Mouse (Mus musculus) hindbrain, embryonic 11.5 days (tissue): ENCODE data around the gene Zbtb42. TPM values are rescaled to one million over a fixed set of nuclear protein-coding genes. Genes with fewer than 3 reads are reported as not detected.

ENCODE experiments used
- ATAC-seq: fragments of 200-750 bp; cut with Nextera tagmentation; 2 replicates; pipeline ENCODE4 v1.8.0; 2017; ENCODE audit warnings: mild to moderate bottlenecking, moderate TSS enrichment, moderate library complexity; ENCODE audit not compliant: low FRiP score
- DNase-seq: peaks from one replicate; pipeline ENCODE4 v3.0.0-alpha.2; 2015; ENCODE audit warnings: low spot score
- H3K27ac ChIP-seq: fragments of 300-500 bp; sonication (generic); 2 replicates; pipeline ENCODE4 v1.5.1; 2014; ENCODE audit warnings: mild to moderate bottlenecking, low read depth, low read length
- H3K27me3 ChIP-seq: fragments of 300-500 bp; sonication (generic); 2 replicates; pipeline ENCODE4 v1.6.1; 2014; ENCODE audit warnings: mild to moderate bottlenecking, low read length, moderate library complexity, mixed read lengths; ENCODE audit not compliant: control insufficient read depth, insufficient read depth
- H3K36me3 ChIP-seq: fragments of 300-500 bp; sonication (generic); 2 replicates; pipeline ENCODE4 v1.6.1; 2014; ENCODE audit warnings: mild to moderate bottlenecking, low read length, moderate library complexity, mixed read lengths; ENCODE audit not compliant: control insufficient read depth, insufficient read depth
- H3K4me1 ChIP-seq: fragments of 300-500 bp; sonication (generic); replicated peaks from 2 replicates; pipeline ENCODE4 v1.6.1; 2014; ENCODE audit warnings: low read length, mixed read lengths; ENCODE audit not compliant: control insufficient read depth, insufficient read depth
- H3K4me2 ChIP-seq: fragments of 300-500 bp; sonication (generic); replicated peaks from 2 replicates; pipeline ENCODE4 v1.6.1; 2014; ENCODE audit warnings: mild to moderate bottlenecking, low read depth, low read length
- H3K4me3 ChIP-seq: fragments of 300-500 bp; sonication (generic); 2 replicates; pipeline ENCODE4 v1.5.1; 2014; ENCODE audit warnings: low read depth, low read length
- H3K9ac ChIP-seq: fragments of 300-500 bp; sonication (generic); 2 replicates; pipeline ENCODE4 v1.6.1; 2014; ENCODE audit warnings: low read depth, low read length
- H3K9me3 ChIP-seq: fragments of 300-500 bp; sonication (generic); 2 replicates; pipeline ENCODE4 v1.6.1; 2016; ENCODE audit warnings: low read length; ENCODE audit not compliant: control insufficient read depth
- WGBS: fragments of 180-500 bp; shearing (Covaris S2); extraction: QIAGEN DNeasy Blood & Tissue Kit; methylation state at CpG from one replicate; pipeline ENCODE4 v1.1.7; 2014; 5-methylcytosine and 5-hydroxymethylcytosine counted together
- polyA plus RNA-seq: library from polyadenylated mRNA; unstranded; fragments of >200 nt; fragmentation: Nextera tagmentation; extraction: Ambion mirVana; gene quantifications from 2 replicates; pipeline ENCODE4 v1.2.1, GENCODE M21; 2014

Gene Zbtb42
- polyA plus RNA-seq, 1 experiment from 2014 or later, result 7.0 TPM

DNA sequence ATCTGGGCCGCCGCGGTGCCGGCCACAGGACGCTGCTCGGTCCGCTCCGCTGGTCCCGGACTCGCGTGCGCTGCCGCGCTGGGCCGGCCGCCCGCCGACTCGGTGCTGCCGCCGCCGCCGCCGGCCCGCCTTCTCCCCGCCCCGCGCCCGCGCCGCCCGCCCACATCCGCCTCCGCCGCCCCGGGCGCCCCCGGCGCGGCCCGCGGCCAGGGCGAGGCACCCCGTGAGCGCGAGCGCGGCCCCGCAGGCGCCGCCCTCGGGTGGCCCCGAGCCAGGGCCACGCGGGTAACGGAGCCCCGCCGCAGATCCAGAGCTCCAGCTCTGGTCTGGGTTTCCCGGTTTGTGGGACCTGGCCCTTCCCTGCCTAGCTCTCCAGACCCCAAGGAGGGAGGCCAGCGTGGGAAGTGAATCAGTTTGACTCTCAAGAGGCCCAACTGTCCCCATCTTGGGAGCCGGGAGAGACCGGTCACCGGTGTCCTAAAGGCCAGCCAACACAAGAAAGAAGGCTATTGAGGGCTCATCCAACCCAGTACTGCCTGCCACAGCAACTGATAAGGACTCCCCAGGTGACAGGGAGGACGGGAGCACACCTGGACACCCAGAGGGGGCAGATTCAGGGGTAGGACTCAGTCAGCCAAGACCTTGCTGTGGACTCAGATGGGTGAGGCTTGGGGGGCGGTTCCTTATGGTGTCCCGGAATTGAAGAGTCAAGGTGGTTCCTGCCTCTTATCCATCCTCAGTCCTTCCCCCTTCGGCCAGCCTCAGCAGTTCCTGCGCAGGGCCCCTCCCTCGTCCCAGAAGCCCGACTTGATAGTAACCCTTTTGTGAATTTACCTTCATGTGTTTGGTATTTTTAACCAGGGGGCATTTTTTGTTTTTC, 4.3 kb upstream of the Zbtb42 start, which contains the start of gene Akt1:
TSS of gene Akt1 (minus strand) at position 753 of the 880 bp plus-strand sequence.
- Histone ChIP-seq H3K4me2 (peak within 1 kb of the TSS; percentile 81), H3K27me3 (peaks cover 8% of the 10 kb centered on the region), H3K4me3 (peak within 1 kb of the TSS; percentile 98), H3K4me1 (peaks cover 18% of the 10 kb centered on the region), H3K9ac (peak within 1 kb of the TSS; percentile 100), H3K9me3 (no peaks in the 10 kb centered on the region), H3K36me3 (peaks cover 7% of the 10 kb centered on the region; the same call in 1 of the 2 replicates), H3K27ac (peak within 1 kb of the TSS; percentile 95)
- ATAC-seq (peak; percentile 11; the same call in 1 of the 2 replicates), DNase-seq (peak; percentile 68)
- under 1% methylated on average over 34 of the region's 70 CpGs for WGBS

DNA sequence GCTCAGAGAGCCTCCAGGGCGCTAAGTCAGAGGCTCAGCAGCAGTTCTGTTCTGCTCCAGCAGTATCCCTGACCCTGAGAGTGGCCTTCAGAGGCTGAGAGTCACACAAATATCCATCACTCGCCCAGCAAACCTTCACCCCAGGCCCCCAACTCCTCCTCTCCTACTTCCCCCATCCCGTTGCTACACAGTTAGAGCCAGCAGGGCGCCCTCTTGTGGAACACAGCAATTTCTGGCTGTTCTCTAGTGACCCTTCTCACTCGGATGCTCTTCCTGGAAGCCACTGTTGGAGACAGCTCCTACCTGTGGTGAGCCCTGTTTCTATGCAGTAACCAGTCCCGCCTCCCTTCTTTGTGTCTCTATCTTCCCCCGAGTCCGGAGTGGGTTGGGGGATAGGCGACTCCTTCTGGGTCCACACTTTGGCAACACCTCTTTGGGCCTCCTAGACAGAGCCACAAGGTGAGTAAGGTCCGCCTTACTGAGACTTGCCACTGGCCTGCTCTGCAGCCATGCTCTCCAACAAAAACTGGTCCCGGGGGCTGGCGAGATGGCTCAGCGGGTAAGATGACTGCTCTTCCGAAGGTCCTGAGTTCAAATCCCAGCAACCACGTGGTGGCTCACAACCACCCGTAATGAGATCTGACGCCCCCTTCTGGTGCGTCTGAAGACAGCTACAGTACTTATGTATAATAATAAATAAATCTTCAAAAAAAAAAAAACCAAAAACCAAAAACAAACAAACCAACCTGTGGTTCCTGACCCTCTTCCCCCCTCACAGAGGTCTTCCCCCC, 3.2 kb upstream of the Zbtb42 start:
- no peaks in the 10 kb centered on the region for H3K9me3 ChIP-seq
- H3K4me1 ChIP-seq, result peaks cover 19% of the 10 kb centered on the region
- peaks cover 19% of the 10 kb centered on the region for H3K27me3 ChIP-seq
- H3K27ac ChIP-seq, result peak overlapping the region; percentile 95; the same call in 1 of the 2 replicates
- no peaks in the 10 kb centered on the region for H3K36me3 ChIP-seq
- peak overlapping the region; percentile 98; the same call in 1 of the 2 replicates for H3K4me3 ChIP-seq
- no peak overlapping the region; the same call in 1 of the 2 replicates for H3K9ac ChIP-seq
- WGBS, result 15% methylated on average over 18 of the region's 18 CpGs
- peak overlapping the region; percentile 81 for H3K4me2 ChIP-seq
- ATAC-seq (peak; percentile 28), DNase-seq (peak; percentile 93)

DNA sequence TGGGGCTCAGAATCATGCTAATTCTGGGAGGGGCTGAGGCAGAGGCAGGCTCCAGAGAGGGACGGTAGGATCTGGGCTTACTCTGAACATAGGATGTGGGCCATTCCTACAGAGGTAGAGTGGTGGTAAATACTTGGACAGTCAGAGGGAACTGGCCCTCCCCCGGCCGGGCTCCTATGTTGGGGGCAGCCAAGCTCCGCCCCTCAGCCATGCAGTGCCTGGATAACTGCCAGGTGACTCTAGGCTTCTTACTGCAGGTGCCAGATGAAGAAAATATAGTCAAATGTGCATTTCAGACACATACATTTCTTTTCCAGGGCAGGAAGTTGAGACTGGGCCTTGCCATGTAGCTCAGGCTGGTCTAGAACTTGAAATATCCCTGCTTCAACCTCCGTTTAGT, 1.6 kb upstream of the Zbtb42 start:
- ATAC-seq (no peak), DNase-seq (no peak)
- Histone ChIP-seq H3K27ac (no peak overlapping the region), H3K9me3 (no peaks in the 10 kb centered on the region), H3K4me2 (no peak overlapping the region), H3K36me3 (no peaks in the 10 kb centered on the region), H3K27me3 (peaks cover 22% of the 10 kb centered on the region), H3K9ac (no peak overlapping the region), H3K4me3 (no peak overlapping the region), H3K4me1 (peaks cover 7% of the 10 kb centered on the region)
- WGBS, result 66% methylated on average over 5 of the region's 5 CpGs

DNA sequence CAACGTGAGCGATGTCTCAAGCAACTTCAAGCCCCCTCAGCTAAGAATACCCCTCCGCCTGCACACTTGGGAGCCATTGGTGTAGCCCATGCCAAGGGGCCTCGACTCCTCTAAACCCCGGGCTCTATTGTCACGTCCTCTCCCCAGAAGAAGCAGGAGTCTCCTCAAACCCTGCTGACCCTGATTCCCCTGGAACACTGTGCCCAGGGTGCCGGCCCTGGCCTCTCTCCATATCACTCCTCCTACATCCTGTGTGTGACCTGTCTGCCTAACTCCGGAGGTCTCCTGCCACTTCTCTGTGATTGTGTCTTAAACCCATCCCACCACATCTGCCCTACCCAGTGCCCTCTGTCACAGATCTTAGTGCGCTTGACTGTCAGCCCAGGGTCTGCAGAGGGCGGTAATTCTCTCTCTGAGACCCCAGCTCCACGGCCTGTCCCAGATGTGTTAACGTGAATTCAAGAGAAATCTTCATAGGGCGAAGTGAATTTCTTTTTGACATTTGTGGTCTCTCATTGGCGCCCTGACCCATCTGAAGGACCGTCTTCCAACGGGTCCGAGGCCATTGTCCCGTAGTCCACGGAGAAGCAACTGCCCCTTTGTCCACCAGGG, 579 bp upstream of the Zbtb42 start:
- peak; percentile 22; the same call in 1 of the 2 replicates for ATAC-seq
- H3K4me1 ChIP-seq, result peaks cover 7% of the 10 kb centered on the region
- 20% methylated on average over 19 of the region's 19 CpGs for WGBS

DNA sequence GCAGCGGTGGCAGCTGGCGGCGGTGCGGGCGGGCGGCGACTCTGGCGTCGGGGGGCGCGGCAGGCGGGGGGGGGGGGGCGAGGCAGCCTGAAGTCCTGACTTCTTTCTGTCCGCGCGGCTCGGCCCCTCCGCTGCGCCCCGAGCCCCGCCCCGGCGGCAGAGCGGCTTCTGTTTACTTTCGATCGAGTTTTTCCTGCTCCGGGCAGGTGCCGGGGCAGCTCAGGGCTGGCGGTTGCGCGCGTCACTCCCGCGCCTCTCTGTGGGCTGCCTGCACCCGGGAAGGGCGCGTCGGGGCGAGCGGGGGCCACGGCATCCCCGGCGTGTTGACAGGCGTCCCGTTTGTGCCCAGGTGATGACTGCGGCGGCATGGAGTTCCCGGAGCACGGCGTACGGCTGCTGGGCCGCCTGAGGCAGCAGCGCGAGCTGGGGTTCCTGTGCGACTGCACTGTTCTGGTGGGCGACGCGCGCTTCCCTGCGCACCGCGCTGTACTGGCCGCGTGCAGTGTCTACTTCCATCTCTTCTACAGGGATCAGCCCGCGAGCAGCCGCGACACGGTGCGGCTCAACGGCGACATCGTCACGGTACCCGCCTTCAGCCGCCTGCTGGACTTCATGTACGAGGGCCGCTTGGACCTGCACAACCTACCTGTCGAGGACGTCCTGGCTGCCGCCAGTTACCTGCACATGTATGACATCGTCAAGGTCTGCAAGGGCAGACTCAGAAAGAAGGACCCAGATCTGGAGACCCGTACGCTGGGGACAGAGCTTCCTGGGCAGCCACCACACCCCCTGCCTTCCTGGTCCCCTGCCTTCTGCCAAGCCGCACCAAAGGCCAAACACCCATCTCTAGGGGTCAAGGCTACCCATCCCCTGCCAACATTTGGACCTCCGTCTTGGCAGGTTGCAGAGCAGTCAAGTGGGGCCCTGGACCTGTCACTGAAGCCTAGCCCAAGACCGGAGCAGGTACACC, 684 bp downstream of the Zbtb42 start:
- peaks cover 22% of the 10 kb centered on the region for H3K27me3 ChIP-seq
- no peaks in the 10 kb centered on the region for H3K36me3 ChIP-seq
- ATAC-seq, result 0 out of 2 replicates have a peak, but pooled peaks have one; percentile 10
- H3K4me1 ChIP-seq, result peaks cover 7% of the 10 kb centered on the region
- H3K4me2 ChIP-seq, result peak overlapping the region; percentile 98
- peak overlapping the region; percentile 40 for H3K9ac ChIP-seq
- peak overlapping the region; percentile 48 for H3K4me3 ChIP-seq
- peak; percentile 59 for DNase-seq
- peak overlapping the region; percentile 42; the same call in 1 of the 2 replicates for H3K27ac ChIP-seq
- WGBS, result 4% methylated on average over 69 of the region's 87 CpGs
- H3K9me3 ChIP-seq, result no peaks in the 10 kb centered on the region

More for the DNA sequence above, 579 bp upstream of the Zbtb42 start:
- DNase-seq, result no peak
- Histone ChIP-seq H3K4me3 (peak overlapping the region; percentile 48), H3K36me3 (no peaks in the 10 kb centered on the region), H3K4me2 (peak overlapping the region; percentile 98), H3K27ac (peak overlapping the region; percentile 4; the same call in 1 of the 2 replicates), H3K27me3 (peaks cover 22% of the 10 kb centered on the region), H3K9me3 (no peaks in the 10 kb centered on the region), H3K9ac (peak overlapping the region; percentile 40)

DNA sequence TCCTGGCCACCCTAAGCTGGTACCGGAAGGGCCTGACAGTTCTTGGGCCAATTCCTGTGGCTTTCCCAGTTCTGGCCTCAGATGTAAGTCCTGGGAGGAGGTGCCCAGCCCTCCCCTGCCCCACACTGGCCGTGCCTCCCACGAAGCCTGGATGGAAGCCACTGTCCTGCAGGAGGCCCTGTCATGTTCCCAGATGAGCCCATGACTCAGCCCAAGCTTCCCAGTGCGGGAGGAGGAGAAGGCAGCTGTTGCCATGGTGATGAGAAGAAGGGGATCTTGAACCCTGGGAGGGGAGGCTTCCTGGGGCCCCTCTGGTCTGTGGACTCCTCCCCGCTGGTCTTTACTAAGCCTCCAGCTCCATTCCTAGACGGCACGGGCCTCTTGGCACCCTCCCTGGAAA, 4.7 kb downstream of the Zbtb42 start:
- H3K4me3 ChIP-seq, result no peak overlapping the region
- WGBS, result 48% methylated on average over 7 of the region's 7 CpGs
- no peak for DNase-seq
- H3K4me1 ChIP-seq, result peaks cover 4% of the 10 kb centered on the region
- H3K27ac ChIP-seq, result no peak overlapping the region
- H3K9ac ChIP-seq, result no peak overlapping the region
- H3K36me3 ChIP-seq, result no peaks in the 10 kb centered on the region
- H3K27me3 ChIP-seq, result peaks cover 22% of the 10 kb centered on the region
- no peak overlapping the region for H3K4me2 ChIP-seq
- H3K9me3 ChIP-seq, result no peaks in the 10 kb centered on the region
- ATAC-seq, result no peak

DNA sequence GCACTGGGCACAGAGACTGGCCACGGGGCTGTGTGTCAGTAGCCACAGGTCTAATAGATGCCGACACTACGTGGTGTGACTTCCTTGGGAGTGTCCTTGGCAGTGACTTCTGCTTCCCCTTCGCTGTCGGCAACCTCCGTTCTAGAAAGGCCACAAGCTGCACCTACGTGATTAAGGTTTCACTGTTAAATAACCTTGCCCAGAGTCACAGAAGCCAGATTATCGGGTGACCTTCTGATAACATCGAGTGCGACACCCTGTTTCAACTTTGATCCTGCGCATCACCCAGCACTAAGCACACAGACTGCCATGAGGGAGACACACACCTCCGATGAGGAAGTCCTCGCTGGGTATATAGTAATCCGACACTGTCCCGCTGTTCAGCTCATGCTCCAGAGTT, 9.8 kb downstream of the Zbtb42 start:
- H3K27me3 ChIP-seq, result no peaks in the 10 kb centered on the region
- no peak overlapping the region for H3K4me2 ChIP-seq
- peaks cover 3% of the 10 kb centered on the region; the same call in 1 of the 2 replicates for H3K4me1 ChIP-seq
- no peak overlapping the region for H3K9ac ChIP-seq
- no peak overlapping the region for H3K4me3 ChIP-seq
- ATAC-seq (no peak), DNase-seq (no peak)
- no peaks in the 10 kb centered on the region for H3K36me3 ChIP-seq
- H3K9me3 ChIP-seq, result no peaks in the 10 kb centered on the region
- no peak overlapping the region for H3K27ac ChIP-seq
- 78% methylated on average over 15 of the region's 15 CpGs for WGBS
